Mouse (Mus musculus): ENCODE results near the gene Gm28372.

DNA sequence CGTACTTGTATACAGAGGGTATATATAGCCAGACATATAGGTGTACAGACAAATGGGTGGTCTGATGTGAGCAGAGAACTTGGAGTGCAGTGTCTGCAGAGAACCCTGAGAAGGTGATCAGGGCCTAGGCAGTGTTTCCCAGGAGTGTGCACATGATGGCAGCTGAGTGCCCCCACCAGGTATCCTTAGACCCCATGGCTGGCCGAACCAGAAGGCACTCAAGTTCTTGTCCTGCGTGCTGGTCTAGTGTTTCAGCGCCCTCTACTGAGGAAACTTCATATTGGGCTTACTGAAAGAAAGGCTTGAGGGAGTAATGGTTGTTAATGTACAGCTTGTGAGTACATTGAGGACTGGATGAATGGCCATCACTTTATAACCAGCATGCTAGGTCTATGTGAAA is 28.1 kb downstream of the Gm28372 start:
- TF ChIP-seq POLR2A (IDR thresholded peaks at IDR 0.05; ENCODE audit: control insufficient read depth, low read depth, low read length) (no peak), CTCF (IDR thresholded peaks at IDR 0.05; ENCODE audit: control insufficient read depth, insufficient read depth, insufficient replicate concordance, low read depth, low read length) (peak; percentile 44; the same call in 1 of the 2 replicates)
